Mouse (Mus musculus): ENCODE data around the gene Gm17482.

Gm17482 gene

GRCm38 (mm10) chr6:115251531-115251985, 24.4 kb downstream of the Gm17482 start:
- DNase-seq: no peak

- DNase-seq: no peak
Measured at GRCm38 (mm10) chr6:115252099-115252873, 25.1 kb downstream of the Gm17482 start, which contains the start of gene Timp4. Gene Timp4, minus strand, starts transcription at chr6:115252205.

- DNase-seq: no peak
Measured at GRCm38 (mm10) chr6:115255171-115255570, 28.0 kb downstream of the Gm17482 start.

- no peak for DNase-seq
Measured at GRCm38 (mm10) chr6:115260507-115260906, 33.4 kb downstream of the Gm17482 start.

- no peak for DNase-seq
Measured at GRCm38 (mm10) chr6:115266791-115267190, 39.6 kb downstream of the Gm17482 start.

- DNase-seq: peak; percentile 77
Measured at GRCm38 (mm10) chr6:115267916-115268315, 40.8 kb downstream of the Gm17482 start.

GRCm38 (mm10) chr6:115268551-115269385, 41.6 kb downstream of the Gm17482 start:
- DNase-seq: no peak

- DNase-seq: no peak
Measured at GRCm38 (mm10) chr6:115269561-115269960, 42.4 kb downstream of the Gm17482 start.

- DNase-seq: no peak
Measured at GRCm38 (mm10) chr6:115270085-115270484, 42.9 kb downstream of the Gm17482 start.

- DNase-seq: no peak
Measured at GRCm38 (mm10) chr6:115271326-115271725, 44.2 kb downstream of the Gm17482 start.

- no peak for DNase-seq
Measured at GRCm38 (mm10) chr6:115271866-115272271, 44.7 kb downstream of the Gm17482 start.

- DNase-seq: peak; percentile 28
Measured at GRCm38 (mm10) chr6:115273346-115273745, 46.2 kb downstream of the Gm17482 start.

GRCm38 (mm10) chr6:115274705-115275104, 47.6 kb downstream of the Gm17482 start:
- no peak for DNase-seq

GRCm38 (mm10) chr6:115275116-115275815, 48.1 kb downstream of the Gm17482 start:
- DNase-seq: no peak

GRCm38 (mm10) chr6:115278086-115278485, 50.9 kb downstream of the Gm17482 start:
- DNase-seq: peak; percentile 52

- DNase-seq: no peak
Measured at GRCm38 (mm10) chr6:115279639-115280038, 52.5 kb downstream of the Gm17482 start.

- DNase-seq: no peak
Measured at GRCm38 (mm10) chr6:115284153-115284552, 57.0 kb downstream of the Gm17482 start.

- DNase-seq: peak; percentile 75
Measured at GRCm38 (mm10) chr6:115286441-115286840, 59.3 kb downstream of the Gm17482 start.

- DNase-seq: no peak
Measured at GRCm38 (mm10) chr6:115288223-115288622, 61.1 kb downstream of the Gm17482 start.

- DNase-seq: no peak
Measured at GRCm38 (mm10) chr6:115290561-115290960, 63.4 kb downstream of the Gm17482 start.

- no peak for DNase-seq
Measured at GRCm38 (mm10) chr6:115291068-115291467, 63.9 kb downstream of the Gm17482 start.

GRCm38 (mm10) chr6:115291823-115292222, 64.7 kb downstream of the Gm17482 start:
- no peak for DNase-seq

GRCm38 (mm10) chr6:115292621-115293020, 65.5 kb downstream of the Gm17482 start:
- DNase-seq: peak; percentile 64

Measured in right cerebral cortex, adult 18-20 months (tissue).